ENCODE assay signal across 8 mouse cellular contexts in the genomic region with DNA sequence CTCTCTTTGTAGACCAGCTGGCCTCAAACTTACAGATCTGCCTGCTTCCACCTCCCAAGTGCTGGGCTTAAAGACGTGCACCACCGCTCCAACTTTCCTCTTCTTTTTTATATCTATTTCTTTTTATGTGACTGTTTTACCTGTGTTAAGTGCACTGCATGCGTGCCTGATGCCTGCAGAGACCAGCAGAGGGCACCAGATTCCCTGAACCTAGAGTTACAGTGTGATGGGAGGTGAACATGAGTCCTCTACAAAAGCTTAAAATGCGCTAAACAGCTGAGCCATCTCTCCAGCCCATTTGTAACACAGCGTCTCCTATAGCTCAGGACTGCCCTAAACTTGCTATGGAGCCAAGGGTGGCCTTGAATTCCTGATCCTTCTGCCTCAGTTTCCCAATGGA. TPM values are rescaled to one million over a fixed set of nuclear protein-coding genes. Genes with fewer than 3 reads are reported as not detected.
DNase-seq lines count a peak whose midpoint lies in the region; TF ChIP-seq lines count a peak whose summit lies in the region.
"Had no signal": no experiment of that assay in that cellular context is flagged by ENCODE, and none has a peak within 500 bp of the region (broad histone marks: within the 10 kb centered on the region; RNA-seq: fewer than 3 reads in every experiment).

No protein-coding gene starts in this region.

- no peak overlapping the region for H3K4me3 ChIP-seq in left cerebral cortex, adult 2 months
- no peak overlapping the region for H3K4me3 ChIP-seq in limb, embryonic 10.5 days
- H3K4me3 ChIP-seq: myocyte had no signal

- H3K9me3 ChIP-seq in limb, embryonic 10.5 days (replicated peaks): 0 out of 2 replicates have a peak, but pooled peaks cover 3% of the 10 kb centered on the region

- peaks cover 4% of the 10 kb centered on the region for H3K4me1 ChIP-seq in limb, embryonic 10.5 days

- no peak for DNase-seq in left cerebral cortex, adult 2 months (ENCODE audit: extremely low spot score in 1 of 2, low spot score in 2 of 2)
- DNase-seq in left cerebral cortex, adult 8-10 months (ENCODE audit: low spot score in 2 of 2): no peak
- peak; percentile 29 for DNase-seq in adrenal gland, postnatal 10 days
- DNase-seq in limb, embryonic 10.5 days (ENCODE audit: low spot score): peak; percentile 46
- DNase-seq in splenic B cell, adult 2 months (ENCODE audit: low read depth, low spot score): peak; percentile 83
- DNase-seq in right cerebral cortex, postnatal 14 days: no peak
- no peak for DNase-seq in adipocyte (ENCODE audit: low spot score)

- intact Hi-C loops in left cerebral cortex, adult 2 months (cut with DNase I): no loop called here

- no peaks in the 10 kb centered on the region for H3K36me3 ChIP-seq in limb, embryonic 10.5 days
- H3K36me3 ChIP-seq in splenic B cell, adult 2 months (ENCODE audit: control insufficient read depth, insufficient read depth, low read length, poor library complexity, severe bottlenecking): no peaks in the 10 kb centered on the region

- WGBS in limb, embryonic 10.5 days: 59% methylated on average over 5 of the region's 5 CpGs

- peak; percentile 46 for TF ChIP-seq CTCF in left cerebral cortex, adult 2 months (IDR thresholded peaks at IDR 0.05)

- peaks cover 29% of the 10 kb centered on the region for H3K27me3 ChIP-seq in limb, embryonic 10.5 days (ENCODE audit: low read depth, poor library complexity, severe bottlenecking)
- H3K27me3 ChIP-seq in splenic B cell, adult 2 months (ENCODE audit: control insufficient read depth, insufficient read depth, low read length, poor library complexity, severe bottlenecking): no peaks in the 10 kb centered on the region; the same call in 1 of the 2 replicates

- no peak overlapping the region for H3K27ac ChIP-seq in left cerebral cortex, adult 2 months
- no peak overlapping the region for H3K27ac ChIP-seq in limb, embryonic 10.5 days

RNA-seq across cellular contexts. Expression of a gene that starts 9.9 kb away (rescaled TPM):
- total RNA-seq in left cerebral cortex, adult 2 months (2021): 100 to 1,000 TPM; 153 to 162 TPM
- 100 to 1,000 TPM; 119 to 133 (median 127) TPM for total RNA-seq in left cerebral cortex, adult 8-10 months (2022)
- under 1 TPM; 0.70 to 0.81 TPM for total RNA-seq in adrenal gland, postnatal 10 days (2021)
- 0.15 and 0.19 TPM in 2 replicates for polyA plus RNA-seq in limb, embryonic 10.5 days (2016; fragmentation: Nextera tagmentation; extraction: Ambion mirVana)

RNA-seq across cellular contexts. Expression of a gene that starts 10.2 kb away (rescaled TPM):
- 10 to 100 TPM; 18.1 to 18.3 TPM for total RNA-seq in left cerebral cortex, adult 2 months (2021)
- 10 to 100 TPM; 17.3 to 23.4 (median 20.2) TPM for total RNA-seq in left cerebral cortex, adult 8-10 months (2022)
- total RNA-seq in adrenal gland, postnatal 10 days (2021): 10 to 100 TPM; 83.4 TPM
- polyA plus RNA-seq in limb, embryonic 10.5 days (2016; fragmentation: Nextera tagmentation; extraction: Ambion mirVana): 33.3 and 34.9 TPM in 2 replicates

RNA-seq across cellular contexts. Expression of a gene that starts 36.0 kb away (rescaled TPM):
- total RNA-seq in left cerebral cortex, adult 2 months (2021): 1 to 10 TPM; 3.3 TPM
- total RNA-seq in left cerebral cortex, adult 8-10 months (2022): 1 to 10 TPM; 2.4 to 4.5 (median 3.4) TPM
- 10 to 100 TPM; 13.5 to 15.6 TPM for total RNA-seq in adrenal gland, postnatal 10 days (2021)
- polyA plus RNA-seq in limb, embryonic 10.5 days (2016; fragmentation: Nextera tagmentation; extraction: Ambion mirVana): 20.1 and 29.7 TPM in 2 replicates

RNA-seq across cellular contexts. Expression of a gene that starts 49.2 kb away (rescaled TPM):
- 10 to 100 TPM; 18.8 to 21.7 TPM for total RNA-seq in left cerebral cortex, adult 2 months (2021)
- total RNA-seq in left cerebral cortex, adult 8-10 months (2022): 10 to 100 TPM; 13.8 to 17.5 (median 14.1) TPM
- total RNA-seq in adrenal gland, postnatal 10 days (2021): 10 to 100 TPM; 19.0 to 27.9 TPM
- polyA plus RNA-seq in limb, embryonic 10.5 days (2016; fragmentation: Nextera tagmentation; extraction: Ambion mirVana): 25.0 and 29.8 TPM in 2 replicates

Comparison
In these comparisons a context has a peak if more than half of its experiments do, and no peak if none do; other contexts are left out.
1. DNase-seq: peak in adrenal gland, postnatal 10 days (single experiment), limb, embryonic 10.5 days (single experiment) and splenic B cell, adult 2 months (single experiment); none in left cerebral cortex, adult 2 months (0 of 2), left cerebral cortex, adult 8-10 months (0 of 2), right cerebral cortex, postnatal 14 days (single experiment) and adipocyte (single experiment).
2. RNA of a gene that starts 9.9 kb away (total RNA-seq): 153 to 162 TPM in left cerebral cortex, adult 2 months and 119 to 133 TPM in left cerebral cortex, adult 8-10 months; 0.70 to 0.81 TPM in adrenal gland, postnatal 10 days; every median in the first group is over 10 times any median in the second.